Mouse (Mus musculus) cerebellum, adult 2 months (tissue): ENCODE measurements around the gene Tmcc2. TPM values are rescaled to one million over a fixed set of nuclear protein-coding genes. Genes with fewer than 3 reads are reported as not detected.
A peak's percentile ranks its signal among the peaks of the same experiment; 100 is the strongest.

ENCODE experiments used
- DNase-seq, 2 experiments: peaks; one replicate each; pipeline ENCODE4 v3.0.0; 2021
- H3K27ac ChIP-seq: fragments of 200-500 bp; 2 replicates; pipeline ENCODE4 v1.5.1; 2012; ENCODE audit warnings: low read length, control low read depth, inconsistent platforms; ENCODE audit not compliant: insufficient read depth
- H3K27me3 ChIP-seq: fragments of 200-500 bp; 2 replicates; pipeline ENCODE4 v1.6.1; 2012; ENCODE audit warnings: inconsistent platforms, mild to moderate bottlenecking, low read length, moderate library complexity; ENCODE audit not compliant: control insufficient read depth, insufficient read depth
- H3K4me1 ChIP-seq: fragments of 200-500 bp; 2 replicates; pipeline ENCODE4 v1.6.1; 2011; ENCODE audit warnings: low read length; ENCODE audit not compliant: control insufficient read depth, insufficient read depth
- H3K4me3 ChIP-seq: fragments of 200-500 bp; replicated peaks from 2 replicates; pipeline ENCODE3; 2011; ENCODE audit warnings: mild to moderate bottlenecking, low read depth, low read length, control low read depth; ENCODE audit not compliant: insufficient read depth
- CTCF ChIP-seq: fragments of 200-500 bp; IDR thresholded peaks from 2 replicates; pipeline ENCODE4 v1.5.1; 2011; ENCODE audit warnings: low read depth, mild to moderate bottlenecking, control low read depth, low read length, moderate library complexity, borderline replicate concordance; ENCODE audit not compliant: insufficient read depth
- POLR2A ChIP-seq: fragments of 200-500 bp; IDR thresholded peaks from 2 replicates; pipeline ENCODE4 v1.6.1; 2011; ENCODE audit warnings: low read length, control low read depth, borderline replicate concordance; ENCODE audit not compliant: insufficient read depth
- WGBS: fragments of 180-500 bp; shearing (Covaris S2); methylation state at CpG from one replicate; pipeline ENCODE4 v1.1.7; 2018; 5-methylcytosine and 5-hydroxymethylcytosine counted together
- polyA plus RNA-seq: library from polyadenylated mRNA; depleted of rRNA; stranded (reverse); fragments of >200 nt; gene quantifications from 2 replicates; pipeline ENCODE4 v1.2.3, GENCODE M21; 2012

The Tmcc2 gene
- polyA plus RNA-seq, 1 experiment = 157 TPM

DNA sequence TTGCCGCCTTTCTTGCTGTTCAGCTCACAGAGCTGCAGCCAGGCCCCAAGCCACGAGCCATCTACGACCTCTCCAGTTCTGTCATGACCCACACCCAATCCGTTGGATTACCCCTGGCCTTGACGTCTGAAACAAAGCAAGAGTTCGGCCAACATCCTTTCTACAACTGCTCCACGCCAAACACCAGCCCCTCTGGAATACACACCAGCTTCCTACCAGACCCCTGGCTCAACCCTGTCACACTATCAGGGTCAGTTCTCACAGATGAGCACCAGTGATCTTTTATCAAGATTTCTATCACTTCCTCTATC is 14.1 kb downstream of the Tmcc2 start:
- Histone ChIP-seq H3K4me3 (no peak overlapping the region), H3K4me1 (peaks cover 57% of the 10 kb centered on the region), H3K27ac (peak overlapping the region; percentile 20; the same call in 1 of the 2 replicates), H3K27me3 (no peaks in the 10 kb centered on the region)
- DNase-seq = no peak
- WGBS = 29% methylated on average over 7 of the region's 7 CpGs
- TF ChIP-seq CTCF (no peak), POLR2A (no peak)

DNA sequence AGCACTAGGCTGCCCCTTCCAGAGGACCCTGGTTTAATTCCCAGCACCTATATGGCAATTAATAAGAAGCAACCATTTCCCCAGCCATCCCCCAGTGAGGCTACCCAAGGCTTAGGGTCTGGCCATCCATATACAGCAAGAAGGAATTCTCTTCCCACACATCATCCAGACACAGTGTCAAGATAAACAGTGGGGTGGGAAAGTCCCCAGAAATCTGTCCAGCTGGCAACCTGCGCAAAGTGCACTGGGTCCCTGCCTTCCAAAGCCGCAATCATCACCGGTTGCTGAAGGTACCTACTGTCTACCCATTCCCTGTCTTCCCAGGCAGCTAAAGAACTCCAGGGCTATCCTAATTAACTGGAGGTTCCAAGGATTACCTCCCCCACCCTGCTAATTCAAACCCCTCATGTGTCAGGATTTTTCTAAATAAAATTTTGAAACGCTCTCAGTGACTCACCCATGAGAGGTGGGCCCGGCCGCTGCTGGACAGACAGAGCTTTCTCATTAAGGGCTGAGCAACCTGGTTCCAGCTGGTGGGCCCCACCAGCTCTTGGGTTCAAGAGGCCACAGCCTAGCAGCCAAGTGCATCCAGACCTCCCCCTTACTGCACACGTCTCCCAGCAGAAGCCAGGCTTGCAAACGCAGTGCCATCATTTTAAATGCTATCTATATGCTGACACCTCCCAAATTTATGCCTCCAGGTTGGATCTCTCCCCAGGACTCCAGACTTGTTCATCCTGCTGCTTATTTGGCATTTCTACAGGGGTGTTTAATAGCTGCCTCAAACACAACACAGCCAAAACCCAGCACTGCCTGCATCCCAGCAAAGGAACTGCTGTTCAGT is 14.6 kb downstream of the Tmcc2 start:
- H3K27ac ChIP-seq = peak overlapping the region; percentile 20; the same call in 1 of the 2 replicates
- H3K4me3 ChIP-seq = no peak overlapping the region
- H3K4me1 ChIP-seq = peaks cover 56% of the 10 kb centered on the region
- 44% methylated on average over 8 of the region's 8 CpGs for WGBS
- no peaks in the 10 kb centered on the region for H3K27me3 ChIP-seq
- TF ChIP-seq POLR2A (no peak), CTCF (no peak)
- DNase-seq = peak in 1 of 2 experiments; percentile 34

DNA sequence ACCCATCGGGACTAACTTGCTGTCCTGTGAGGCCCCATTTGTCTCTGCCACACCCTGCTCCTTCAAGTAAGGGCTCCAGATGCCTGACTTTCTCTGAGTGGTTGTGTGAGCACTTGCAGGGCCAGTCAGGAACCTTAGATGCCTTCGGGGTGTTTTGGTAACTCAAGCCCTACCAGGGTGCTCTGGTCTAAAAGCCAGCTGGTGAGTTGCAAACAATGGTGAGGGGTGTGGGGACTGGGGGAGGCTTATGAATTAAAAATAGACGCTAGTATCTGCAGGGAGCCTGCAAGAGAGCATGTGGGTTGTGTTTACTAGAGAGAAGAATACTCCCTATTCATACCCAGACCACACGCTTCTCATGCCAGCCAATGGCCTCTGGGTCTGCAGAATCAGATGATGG is 15.8 kb downstream of the Tmcc2 start:
- peaks cover 48% of the 10 kb centered on the region for H3K4me1 ChIP-seq
- H3K27me3 ChIP-seq = no peaks in the 10 kb centered on the region
- 24% methylated on average over 4 of the region's 4 CpGs for WGBS
- TF ChIP-seq POLR2A (no peak), CTCF (no peak)
- DNase-seq = no peak
- no peak overlapping the region for H3K4me3 ChIP-seq
- H3K27ac ChIP-seq = peak overlapping the region; percentile 35; the same call in 1 of the 2 replicates

DNA sequence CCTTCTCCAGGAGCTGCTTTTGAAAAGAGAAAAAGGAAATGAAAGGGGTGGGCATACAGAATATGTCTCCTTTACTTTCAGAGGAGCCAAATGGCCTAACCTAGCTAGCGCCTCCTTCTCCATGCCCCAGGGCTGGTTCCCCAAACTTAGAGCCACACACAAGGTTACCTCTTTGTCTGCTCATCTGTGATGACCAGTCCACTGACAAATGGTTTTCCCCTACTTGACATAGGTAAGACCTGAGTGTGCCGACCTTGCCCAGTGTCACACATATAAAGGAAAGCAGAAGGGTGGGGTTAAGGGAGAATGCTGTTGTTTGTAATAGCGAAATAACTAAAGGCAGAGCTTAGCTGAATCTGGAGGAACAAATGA is 16.2 kb downstream of the Tmcc2 start:
- H3K27ac ChIP-seq = peak overlapping the region; percentile 20; the same call in 1 of the 2 replicates
- TF ChIP-seq CTCF (no peak), POLR2A (no peak)
- WGBS = 77% methylated on average over 3 of the region's 3 CpGs

DNA sequence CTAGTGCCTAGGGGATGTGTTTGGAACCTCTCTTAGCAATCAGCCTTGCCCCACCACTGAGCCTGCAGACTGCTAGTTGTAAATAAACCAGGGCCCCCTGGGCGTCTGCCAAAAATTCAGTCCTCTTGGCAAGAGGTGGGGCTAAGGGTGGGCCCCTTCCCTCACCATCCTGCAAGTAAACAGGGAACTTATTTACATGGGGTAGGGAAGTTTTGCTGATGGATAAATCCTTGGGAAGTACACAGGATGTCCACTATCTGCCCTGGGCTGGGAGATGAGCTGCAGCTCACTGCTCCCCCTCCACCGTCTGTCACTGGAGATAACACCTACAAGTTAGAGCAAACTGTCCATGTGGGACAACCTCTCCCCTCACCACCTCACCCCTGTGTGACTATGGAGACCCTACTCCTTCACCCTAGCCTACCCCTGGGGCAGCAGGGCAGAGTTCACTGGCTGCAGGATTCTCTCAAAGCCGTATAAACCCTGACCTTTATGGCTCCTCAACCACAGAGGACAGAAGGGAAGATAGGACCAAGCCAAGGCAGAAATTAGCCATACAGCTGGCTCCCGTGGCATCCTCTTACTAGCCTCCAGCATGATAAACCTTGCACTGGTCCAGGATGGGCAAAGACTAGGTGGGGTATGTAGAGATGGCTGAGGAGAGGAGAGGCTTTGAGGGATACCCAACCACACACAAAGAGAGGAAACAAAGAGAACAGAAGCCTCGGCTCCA is 16.8 kb downstream of the Tmcc2 start:
- no peaks in the 10 kb centered on the region for H3K27me3 ChIP-seq
- 20% methylated on average over 5 of the region's 5 CpGs for WGBS
- DNase-seq = no peak
- peaks cover 42% of the 10 kb centered on the region for H3K4me1 ChIP-seq
- no peak overlapping the region for H3K4me3 ChIP-seq
- H3K27ac ChIP-seq = peak overlapping the region; percentile 38
- no peak for TF ChIP-seq CTCF
- no peak for TF ChIP-seq POLR2A

More for the DNA sequence above, 16.2 kb downstream of the Tmcc2 start:
- H3K27me3 ChIP-seq = no peaks in the 10 kb centered on the region
- no peak overlapping the region for H3K4me3 ChIP-seq
- no peak for DNase-seq
- peaks cover 48% of the 10 kb centered on the region for H3K4me1 ChIP-seq

DNA sequence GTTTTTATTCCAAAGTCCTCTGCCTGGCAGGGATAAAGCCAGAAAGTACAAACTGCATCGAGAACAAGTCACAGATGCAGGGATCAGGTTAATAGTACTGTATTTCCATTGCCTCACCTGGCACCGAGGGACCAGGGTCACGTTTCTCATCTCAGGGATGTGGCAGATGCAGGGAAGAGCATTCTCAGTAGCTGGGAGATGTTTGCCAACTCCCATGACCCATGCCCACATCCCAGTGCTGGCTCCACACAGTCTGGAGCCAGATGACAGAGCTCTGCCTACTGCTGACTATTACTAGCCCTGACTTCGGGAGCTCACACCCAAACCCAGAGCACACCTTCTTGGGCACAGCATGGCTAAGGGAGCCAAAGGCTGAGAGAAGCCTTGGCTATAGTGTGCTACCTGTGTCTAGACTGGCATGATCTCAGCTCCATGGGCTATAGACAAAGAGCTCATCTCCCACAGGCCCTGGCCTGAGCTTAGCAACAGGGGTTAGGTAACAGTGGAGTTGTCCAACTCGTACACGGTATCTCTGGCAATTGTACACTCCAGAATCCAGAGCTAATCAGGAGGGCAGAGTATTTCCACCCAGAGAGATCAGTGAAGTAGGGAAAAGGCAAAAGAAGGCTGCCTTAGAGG is 18.1 kb downstream of the Tmcc2 start:
- Histone ChIP-seq H3K4me1 (peaks cover 43% of the 10 kb centered on the region), H3K27me3 (no peaks in the 10 kb centered on the region), H3K27ac (peak overlapping the region; percentile 39; the same call in 1 of the 2 replicates), H3K4me3 (no peak overlapping the region)
- TF ChIP-seq POLR2A (no peak), CTCF (no peak)
- WGBS = 25% methylated on average over 6 of the region's 6 CpGs
- no peak for DNase-seq

DNA sequence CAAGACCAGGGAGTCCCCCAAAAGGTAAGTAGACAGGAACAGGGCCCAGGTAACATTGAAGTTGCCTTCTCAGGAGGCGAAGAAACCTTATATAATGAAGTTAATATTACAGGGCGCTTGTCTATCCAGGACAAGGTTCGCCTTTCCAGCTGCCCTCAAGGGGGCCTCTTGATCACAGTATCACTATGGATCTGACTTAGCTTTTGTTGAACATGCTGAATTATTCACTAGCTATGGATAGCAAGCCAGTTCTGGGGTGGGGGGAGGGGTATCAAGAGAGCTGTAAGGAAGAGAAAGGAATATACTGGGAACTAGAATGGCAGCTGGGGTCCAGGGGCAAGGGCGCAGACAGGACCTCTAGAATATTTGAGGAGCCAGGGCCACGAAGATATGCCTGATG is 18.7 kb downstream of the Tmcc2 start:
- Histone ChIP-seq H3K4me3 (no peak overlapping the region), H3K27ac (peak overlapping the region; percentile 28; the same call in 1 of the 2 replicates), H3K27me3 (no peaks in the 10 kb centered on the region), H3K4me1 (peaks cover 48% of the 10 kb centered on the region)
- no peak for DNase-seq
- WGBS = 71% methylated on average over 5 of the region's 5 CpGs
- TF ChIP-seq CTCF (no peak), POLR2A (no peak)
